Mouse (Mus musculus): ENCODE data around the gene Wdr74.
A peak's percentile ranks its signal among the peaks of the same experiment; 100 is the strongest.

The Wdr74 gene

GRCm38 (mm10) chr19:8735389-8736159 is at the start of gene Wdr74:
Wdr74 (plus strand) TSS chr19:8735827.
- DNase-seq = peak; percentile 94

GRCm38 (mm10) chr19:8691871-8692539 is 43.6 kb upstream of the Wdr74 start:
- DNase-seq = no peak

- no peak for DNase-seq
Observed at GRCm38 (mm10) chr19:8692740-8693139, 42.9 kb upstream of the Wdr74 start.

GRCm38 (mm10) chr19:8695330-8695729 is 40.3 kb upstream of the Wdr74 start:
- no peak for DNase-seq

GRCm38 (mm10) chr19:8699652-8700051 is 36.0 kb upstream of the Wdr74 start:
- no peak for DNase-seq

GRCm38 (mm10) chr19:8702458-8702857 is 33.2 kb upstream of the Wdr74 start:
- no peak for DNase-seq

GRCm38 (mm10) chr19:8703571-8703970 is 32.1 kb upstream of the Wdr74 start:
- no peak for DNase-seq

- DNase-seq = no peak
Observed at GRCm38 (mm10) chr19:8705026-8705708, 30.5 kb upstream of the Wdr74 start.

GRCm38 (mm10) chr19:8706132-8706667 is 29.4 kb upstream of the Wdr74 start:
- no peak for DNase-seq

- DNase-seq = no peak
Observed at GRCm38 (mm10) chr19:8706930-8707329, 28.7 kb upstream of the Wdr74 start.

- DNase-seq = no peak
Observed at GRCm38 (mm10) chr19:8708954-8709353, 26.7 kb upstream of the Wdr74 start.

GRCm38 (mm10) chr19:8710057-8710456 is 25.6 kb upstream of the Wdr74 start:
- DNase-seq = no peak

- DNase-seq = no peak
Observed at GRCm38 (mm10) chr19:8711506-8711905, 24.1 kb upstream of the Wdr74 start.

GRCm38 (mm10) chr19:8711949-8712869 is 23.4 kb upstream of the Wdr74 start:
- no peak for DNase-seq

- DNase-seq = peak; percentile 90
Observed at GRCm38 (mm10) chr19:8712870-8713305, 22.7 kb upstream of the Wdr74 start.

- peak; percentile 93 for DNase-seq
Observed at GRCm38 (mm10) chr19:8713306-8713996, 22.2 kb upstream of the Wdr74 start.

- no peak for DNase-seq
Observed at GRCm38 (mm10) chr19:8713997-8714652, 21.5 kb upstream of the Wdr74 start.

GRCm38 (mm10) chr19:8714653-8715481 is 20.8 kb upstream of the Wdr74 start:
- DNase-seq = no peak

GRCm38 (mm10) chr19:8715868-8716766 is 19.5 kb upstream of the Wdr74 start:
- DNase-seq = no peak

Measured in embryo, embryonic 11 days (tissue).